51 mouse cellular contexts compared by ENCODE assay signal in the genomic region with DNA sequence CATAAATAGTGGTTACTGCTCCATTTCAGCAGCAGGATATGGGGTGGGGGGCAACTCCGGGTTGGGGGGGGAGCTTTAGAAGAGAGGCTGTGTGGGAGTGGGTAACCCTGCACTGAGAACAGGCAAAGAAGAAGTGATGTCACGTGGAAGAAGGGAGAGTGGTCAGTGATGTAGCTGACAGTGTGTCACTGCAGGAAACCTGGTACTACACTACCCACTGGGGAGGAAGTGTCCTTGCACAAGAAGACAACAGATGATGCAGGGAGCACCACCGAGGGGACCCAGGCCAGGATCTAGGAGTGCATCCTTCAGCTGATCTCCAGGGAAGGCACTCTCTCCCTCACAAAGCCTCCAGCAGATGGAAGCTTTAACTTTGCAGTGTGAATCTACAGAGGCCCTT. TPM values are rescaled to one million over a fixed set of nuclear protein-coding genes. Genes with fewer than 3 reads are reported as not detected.
"Had no signal": no experiment of that assay in that cellular context is flagged by ENCODE, and none has a peak within 500 bp of the region (broad histone marks: within the 10 kb centered on the region; RNA-seq: fewer than 3 reads in every experiment).

No protein-coding gene starts in this region.

- H3K4me1 ChIP-seq: heart, embryonic 10.5 days; heart, embryonic 12.5 days; heart, embryonic 13.5 days; heart, embryonic 15.5 days; hindbrain, embryonic 10.5 days; hindbrain, embryonic 12.5 days; hindbrain, embryonic 13.5 days; hindbrain, embryonic 15.5 days; intestine, embryonic 15.5 days; kidney, embryonic 15.5 days had no signal

- ATAC-seq: hindbrain, embryonic 16.5 days; hindbrain, postnatal 0 days; inflammation-experienced regulatory T-cells, adult 6 months; intestine, embryonic 15.5 days; intestine, embryonic 16.5 days had no signal

- H3K27ac ChIP-seq: heart, embryonic 10.5 days; heart, embryonic 13.5 days; heart, embryonic 15.5 days; hindbrain, embryonic 10.5 days; hindbrain, embryonic 12.5 days; hindbrain, embryonic 13.5 days; hindbrain, embryonic 14.5 days; hindbrain, embryonic 15.5 days; hindbrain, postnatal 0 days; intestine, embryonic 15.5 days; kidney, embryonic 15.5 days; kidney, postnatal 0 days; layer of hippocampus, adult 2 months; left cerebral cortex, adult 2 months had no signal

- H3K9me3 ChIP-seq: heart, embryonic 10.5 days; heart, embryonic 12.5 days; heart, embryonic 13.5 days; heart, embryonic 15.5 days; hindbrain, embryonic 10.5 days; hindbrain, embryonic 12.5 days; hindbrain, embryonic 13.5 days; hindbrain, embryonic 15.5 days; intestine, embryonic 15.5 days; kidney, embryonic 15.5 days had no signal

- DNase-seq: heart, postnatal 10 days; heart, postnatal 14 days; heart, postnatal 36 days; heart, postnatal 4 days; kidney, adult 11 months; kidney, adult 18-20 months; kidney, adult 2 months; kidney, adult 8-10 months; kidney, adult 9 months; kidney, postnatal 10 days; kidney, postnatal 14 days; kidney, postnatal 25 days; kidney, postnatal 36 days; kidney, postnatal 4 days; layer of hippocampus, adult 9-11 months; layer of hippocampus, postnatal 36 days had no signal

- H3K4me3 ChIP-seq: heart, embryonic 10.5 days; heart, embryonic 12.5 days; heart, embryonic 13.5 days; heart, embryonic 15.5 days; hindbrain, embryonic 10.5 days; hindbrain, embryonic 12.5 days; hindbrain, embryonic 13.5 days; hindbrain, embryonic 15.5 days; intestine, embryonic 15.5 days; kidney, embryonic 15.5 days; layer of hippocampus, adult 2 months; left cerebral cortex, adult 2 months had no signal

- H3K27me3 ChIP-seq: heart, embryonic 12.5 days; heart, embryonic 13.5 days; heart, embryonic 15.5 days; hindbrain, embryonic 12.5 days; hindbrain, embryonic 13.5 days; hindbrain, embryonic 15.5 days; intestine, embryonic 15.5 days; kidney, embryonic 15.5 days had no signal

- H3K4me2 ChIP-seq: heart, embryonic 11.5 days; heart, embryonic 12.5 days; heart, embryonic 13.5 days; heart, embryonic 15.5 days; hindbrain, embryonic 12.5 days; hindbrain, embryonic 13.5 days; hindbrain, embryonic 14.5 days; hindbrain, embryonic 15.5 days; intestine, embryonic 15.5 days; kidney, embryonic 15.5 days had no signal

- H3K36me3 ChIP-seq: heart, embryonic 10.5 days; heart, embryonic 12.5 days; heart, embryonic 13.5 days; heart, embryonic 15.5 days; hindbrain, embryonic 10.5 days; hindbrain, embryonic 12.5 days; hindbrain, embryonic 13.5 days; hindbrain, embryonic 15.5 days; intestine, embryonic 15.5 days; kidney, embryonic 15.5 days had no signal

- H3K9ac ChIP-seq: heart, embryonic 12.5 days; heart, embryonic 13.5 days; heart, embryonic 15.5 days; hindbrain, embryonic 12.5 days; hindbrain, embryonic 13.5 days; hindbrain, embryonic 14.5 days; hindbrain, embryonic 15.5 days; intestine, embryonic 15.5 days; kidney, embryonic 15.5 days had no signal

RNA-seq across cellular contexts. Expression of gene Tcl1b1, which starts 7.2 kb away (rescaled TPM):
- total RNA-seq: heart, postnatal 10 days; heart, postnatal 14 days; heart, postnatal 25 days; heart, postnatal 36 days; heart, postnatal 4 days; hindbrain, postnatal 0 days; layer of hippocampus, adult 18-20 months; layer of hippocampus, adult 2 months; layer of hippocampus, adult 8-10 months; layer of hippocampus, postnatal 10 days; layer of hippocampus, postnatal 14 days; layer of hippocampus, postnatal 25 days; layer of hippocampus, postnatal 36 days; left cerebral cortex, adult 18-20 months; left cerebral cortex, adult 2 months; left cerebral cortex, adult 8-10 months had no signal
- polyA plus RNA-seq: heart, embryonic 10.5 days; heart, embryonic 11.5 days; heart, embryonic 12.5 days; heart, embryonic 13.5 days; heart, embryonic 14.5 days; heart, embryonic 15.5 days; heart, embryonic 16.5 days; heart, postnatal 0 days; hindbrain, embryonic 10.5 days; hindbrain, embryonic 11.5 days; hindbrain, embryonic 12.5 days; hindbrain, embryonic 13.5 days; hindbrain, embryonic 14.5 days; hindbrain, embryonic 15.5 days; hindbrain, embryonic 16.5 days; hindbrain, postnatal 0 days; inflammation-experienced regulatory T-cells, adult 6 months; intestine, embryonic 14.5 days; intestine, embryonic 15.5 days; intestine, embryonic 16.5 days; kidney, adult 2 months; kidney, embryonic 14.5 days; kidney, embryonic 15.5 days; kidney, embryonic 16.5 days; kidney, postnatal 0 days; large intestine, adult 2 months had no signal

RNA-seq across cellular contexts. Expression of gene Tcl1b5, which starts 9.4 kb away (rescaled TPM):
- total RNA-seq: heart, postnatal 10 days; heart, postnatal 14 days; heart, postnatal 25 days; heart, postnatal 36 days; heart, postnatal 4 days; hindbrain, postnatal 0 days; layer of hippocampus, adult 18-20 months; layer of hippocampus, adult 2 months; layer of hippocampus, adult 8-10 months; layer of hippocampus, postnatal 10 days; layer of hippocampus, postnatal 14 days; layer of hippocampus, postnatal 25 days; layer of hippocampus, postnatal 36 days; left cerebral cortex, adult 18-20 months; left cerebral cortex, adult 2 months; left cerebral cortex, adult 8-10 months had no signal
- polyA plus RNA-seq: heart, embryonic 10.5 days; heart, embryonic 11.5 days; heart, embryonic 12.5 days; heart, embryonic 13.5 days; heart, embryonic 14.5 days; heart, embryonic 15.5 days; heart, embryonic 16.5 days; heart, postnatal 0 days; hindbrain, embryonic 10.5 days; hindbrain, embryonic 11.5 days; hindbrain, embryonic 12.5 days; hindbrain, embryonic 13.5 days; hindbrain, embryonic 14.5 days; hindbrain, embryonic 15.5 days; hindbrain, embryonic 16.5 days; hindbrain, postnatal 0 days; inflammation-experienced regulatory T-cells, adult 6 months; intestine, embryonic 14.5 days; intestine, embryonic 15.5 days; intestine, embryonic 16.5 days; kidney, adult 2 months; kidney, embryonic 14.5 days; kidney, embryonic 15.5 days; kidney, embryonic 16.5 days; kidney, postnatal 0 days; large intestine, adult 2 months had no signal

RNA-seq across cellular contexts. Expression of gene Tcl1b2, which starts 20.9 kb away (rescaled TPM):
- total RNA-seq: heart, postnatal 10 days; heart, postnatal 14 days; heart, postnatal 25 days; heart, postnatal 36 days; heart, postnatal 4 days; hindbrain, postnatal 0 days; layer of hippocampus, adult 18-20 months; layer of hippocampus, adult 2 months; layer of hippocampus, adult 8-10 months; layer of hippocampus, postnatal 10 days; layer of hippocampus, postnatal 14 days; layer of hippocampus, postnatal 25 days; layer of hippocampus, postnatal 36 days; left cerebral cortex, adult 18-20 months; left cerebral cortex, adult 2 months; left cerebral cortex, adult 8-10 months had no signal
- polyA plus RNA-seq: heart, embryonic 10.5 days; heart, embryonic 11.5 days; heart, embryonic 12.5 days; heart, embryonic 13.5 days; heart, embryonic 14.5 days; heart, embryonic 15.5 days; heart, embryonic 16.5 days; heart, postnatal 0 days; hindbrain, embryonic 10.5 days; hindbrain, embryonic 11.5 days; hindbrain, embryonic 12.5 days; hindbrain, embryonic 13.5 days; hindbrain, embryonic 14.5 days; hindbrain, embryonic 15.5 days; hindbrain, embryonic 16.5 days; hindbrain, postnatal 0 days; inflammation-experienced regulatory T-cells, adult 6 months; intestine, embryonic 14.5 days; intestine, embryonic 15.5 days; intestine, embryonic 16.5 days; kidney, adult 2 months; kidney, embryonic 14.5 days; kidney, embryonic 15.5 days; kidney, embryonic 16.5 days; kidney, postnatal 0 days; large intestine, adult 2 months had no signal

RNA-seq across cellular contexts. Expression of gene Tcl1b3, which starts 24.1 kb away (rescaled TPM):
- total RNA-seq: heart, postnatal 10 days; heart, postnatal 14 days; heart, postnatal 25 days; heart, postnatal 36 days; heart, postnatal 4 days; hindbrain, postnatal 0 days; layer of hippocampus, adult 18-20 months; layer of hippocampus, adult 2 months; layer of hippocampus, adult 8-10 months; layer of hippocampus, postnatal 10 days; layer of hippocampus, postnatal 14 days; layer of hippocampus, postnatal 25 days; layer of hippocampus, postnatal 36 days; left cerebral cortex, adult 18-20 months; left cerebral cortex, adult 2 months; left cerebral cortex, adult 8-10 months had no signal
- polyA plus RNA-seq: heart, embryonic 10.5 days; heart, embryonic 11.5 days; heart, embryonic 12.5 days; heart, embryonic 13.5 days; heart, embryonic 14.5 days; heart, embryonic 15.5 days; heart, embryonic 16.5 days; heart, postnatal 0 days; hindbrain, embryonic 10.5 days; hindbrain, embryonic 11.5 days; hindbrain, embryonic 12.5 days; hindbrain, embryonic 13.5 days; hindbrain, embryonic 14.5 days; hindbrain, embryonic 15.5 days; hindbrain, embryonic 16.5 days; hindbrain, postnatal 0 days; inflammation-experienced regulatory T-cells, adult 6 months; intestine, embryonic 14.5 days; intestine, embryonic 15.5 days; intestine, embryonic 16.5 days; kidney, adult 2 months; kidney, embryonic 14.5 days; kidney, embryonic 15.5 days; kidney, embryonic 16.5 days; kidney, postnatal 0 days; large intestine, adult 2 months had no signal

RNA-seq across cellular contexts. Expression of gene Tcl1b4, which starts 35.0 kb away (rescaled TPM):
- total RNA-seq: heart, postnatal 10 days; heart, postnatal 14 days; heart, postnatal 25 days; heart, postnatal 36 days; heart, postnatal 4 days; hindbrain, postnatal 0 days; layer of hippocampus, adult 18-20 months; layer of hippocampus, adult 2 months; layer of hippocampus, adult 8-10 months; layer of hippocampus, postnatal 10 days; layer of hippocampus, postnatal 14 days; layer of hippocampus, postnatal 25 days; layer of hippocampus, postnatal 36 days; left cerebral cortex, adult 18-20 months; left cerebral cortex, adult 2 months; left cerebral cortex, adult 8-10 months had no signal
- polyA plus RNA-seq: heart, embryonic 10.5 days; heart, embryonic 11.5 days; heart, embryonic 12.5 days; heart, embryonic 13.5 days; heart, embryonic 14.5 days; heart, embryonic 15.5 days; heart, embryonic 16.5 days; heart, postnatal 0 days; hindbrain, embryonic 10.5 days; hindbrain, embryonic 11.5 days; hindbrain, embryonic 12.5 days; hindbrain, embryonic 13.5 days; hindbrain, embryonic 14.5 days; hindbrain, embryonic 15.5 days; hindbrain, embryonic 16.5 days; hindbrain, postnatal 0 days; inflammation-experienced regulatory T-cells, adult 6 months; intestine, embryonic 14.5 days; intestine, embryonic 15.5 days; intestine, embryonic 16.5 days; kidney, adult 2 months; kidney, embryonic 14.5 days; kidney, embryonic 15.5 days; kidney, embryonic 16.5 days; kidney, postnatal 0 days; large intestine, adult 2 months had no signal
